Mouse (Mus musculus) heart, embryonic 13.5 days (tissue): Measurements from ENCODE around the gene Rab2b. TPM values are rescaled to one million over a fixed set of nuclear protein-coding genes. Genes with fewer than 3 reads are reported as not detected.

Experiments used
- polyA plus RNA-seq: library from polyadenylated mRNA; unstranded; fragments of >200 nt; fragmentation: Nextera tagmentation; extraction: Ambion mirVana; gene quantifications from 2 replicates; pipeline ENCODE4 v1.2.1, GENCODE M21; 2015

The Rab2b gene
- polyA plus RNA-seq, 1 experiment from 2014 or later = 16.7 TPM

Other genes starting within 250 kb of the Rab2b start
- gene Olfr221, start 237.1 kb downstream of the Rab2b start, polyA plus RNA-seq = not detected in 2 replicates
- 340 and 392 TPM in 2 replicates for gene Hnrnpc, start 175.5 kb downstream of the Rab2b start, polyA plus RNA-seq
- gene Rpgrip1, start 168.8 kb downstream of the Rab2b start, polyA plus RNA-seq = 37.7 and 38.8 TPM in 2 replicates
- 28.0 and 29.8 TPM in 2 replicates for gene Supt16, start 82.1 kb downstream of the Rab2b start, polyA plus RNA-seq
- gene Chd8, start 21.8 kb downstream of the Rab2b start, polyA plus RNA-seq = 17.6 and 18.7 TPM in 2 replicates
- gene Tox4, start 399 bp downstream of the Rab2b start, polyA plus RNA-seq = 32.6 and 40.4 TPM in 2 replicates
- 27.9 and 28.2 TPM in 2 replicates for gene Mettl3, start 25.6 kb upstream of the Rab2b start, polyA plus RNA-seq
- 7.3 and 8.3 TPM in 2 replicates for gene Sall2, start 49.2 kb upstream of the Rab2b start, polyA plus RNA-seq
- not detected in 2 replicates for gene Olfr1513, start 76.9 kb upstream of the Rab2b start, polyA plus RNA-seq
- gene Olfr1512, start 99.6 kb upstream of the Rab2b start, polyA plus RNA-seq = not detected in 2 replicates
- not detected in 2 replicates for gene Olfr1511, start 117.8 kb upstream of the Rab2b start, polyA plus RNA-seq
- gene Olfr1510, start 134.8 kb upstream of the Rab2b start, polyA plus RNA-seq = not detected in 2 replicates
- gene Olfr1509, start 163.4 kb upstream of the Rab2b start, polyA plus RNA-seq = not detected in 2 replicates
- gene Olfr1508, start 187.9 kb upstream of the Rab2b start, polyA plus RNA-seq = not detected in 2 replicates
- not detected in 2 replicates for gene Olfr1507, start 216.2 kb upstream of the Rab2b start, polyA plus RNA-seq